15 mouse cellular contexts compared by ENCODE assay signal in the genomic region with DNA sequence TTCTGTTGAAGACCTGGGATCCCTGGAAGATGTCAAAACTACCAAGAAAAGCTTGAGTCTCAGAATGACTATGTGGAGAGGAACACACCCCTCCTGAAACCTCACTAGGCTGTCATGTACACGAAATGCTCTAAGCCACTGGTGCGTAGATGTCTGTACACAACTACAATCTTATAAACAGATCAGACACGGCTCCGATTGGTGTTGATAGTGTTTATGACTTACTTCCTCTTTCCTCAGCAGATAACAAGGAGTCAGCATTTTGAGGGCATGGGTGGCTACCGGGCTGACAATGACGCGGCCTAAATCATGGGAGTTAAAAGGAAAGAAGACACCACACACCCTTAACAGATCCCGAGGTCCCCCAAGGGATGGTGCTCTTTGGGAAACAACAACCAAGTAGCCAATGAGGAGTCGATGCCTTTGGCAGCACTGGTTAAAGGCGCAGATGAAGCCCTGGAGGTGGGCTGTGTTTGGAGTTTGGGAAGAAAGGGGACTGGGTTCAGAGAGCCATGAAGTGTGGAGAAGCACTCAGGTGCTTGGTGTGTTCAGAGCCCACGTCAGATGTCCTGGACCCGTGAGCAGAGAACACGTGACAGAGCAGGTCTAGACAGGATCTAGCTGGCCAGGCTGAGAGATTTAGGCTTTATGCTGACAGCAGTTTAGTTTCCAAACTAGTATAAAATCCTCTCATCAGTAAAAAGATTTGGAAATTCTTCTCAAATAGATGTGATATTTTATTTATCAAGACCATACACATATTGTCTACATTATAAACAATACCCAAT. TPM values are rescaled to one million over a fixed set of nuclear protein-coding genes. Genes with fewer than 3 reads are reported as not detected.
DNase-seq lines count a peak whose midpoint lies in the region; ATAC-seq and TF ChIP-seq lines count a peak whose summit lies in the region.
"Had no signal": no experiment of that assay in that cellular context is flagged by ENCODE, and none has a peak within 500 bp of the region (broad histone marks: within the 10 kb centered on the region; RNA-seq: fewer than 3 reads in every experiment).

No protein-coding gene starts in this region.

- H3K4me3 ChIP-seq in lung, embryonic 14.5 days (ENCODE audit: low read depth, low read length) = no peak overlapping the region
- H3K4me3 ChIP-seq in G1E (ENCODE audit: low read depth, low read length) = no peak overlapping the region; the same call in 1 of the 2 replicates
- H3K4me3 ChIP-seq in limb, embryonic 10.5 days = no peak overlapping the region
- H3K4me3 ChIP-seq: embryonic facial prominence, embryonic 13.5 days; forebrain, embryonic 12.5 days; limb, embryonic 13.5 days had no signal

- no peak overlapping the region for H3K27ac ChIP-seq in lung, embryonic 14.5 days (ENCODE audit: low read depth)
- H3K27ac ChIP-seq in limb, embryonic 10.5 days = no peak overlapping the region
- H3K27ac ChIP-seq: embryonic facial prominence, embryonic 13.5 days; forebrain, embryonic 12.5 days; limb, embryonic 13.5 days had no signal

- ATAC-seq in lung, embryonic 14.5 days (ENCODE audit: insufficient read depth) = no peak
- peak; percentile 59 for ATAC-seq in G1E (ENCODE audit: extremely low read depth, insufficient number of reproducible peaks, low FRiP score, poor library complexity, severe bottlenecking)
- ATAC-seq in hematopoietic stem cell, adult 5-6 weeks (replicated peaks in 1 of 2; ENCODE audit: insufficient read depth in 1 of 2, low FRiP score in 2 of 2, low TSS enrichment in 1 of 2, low read depth in 1 of 2, poor library complexity in 2 of 2, severe bottlenecking in 2 of 2) = peak; percentile 34 to 49; a peak in 2 of 4 replicates
- ATAC-seq: intestine, embryonic 16.5 days had no signal

- no peaks in the 10 kb centered on the region for H3K36me3 ChIP-seq in lung, embryonic 14.5 days (ENCODE audit: insufficient read depth)
- no peaks in the 10 kb centered on the region for H3K36me3 ChIP-seq in G1E (replicated peaks)
- H3K36me3 ChIP-seq in splenic B cell, adult 2 months (ENCODE audit: control insufficient read depth, insufficient read depth, low read length, poor library complexity, severe bottlenecking) = no peaks in the 10 kb centered on the region
- H3K36me3 ChIP-seq in limb, embryonic 10.5 days = no peaks in the 10 kb centered on the region
- H3K36me3 ChIP-seq: embryonic facial prominence, embryonic 13.5 days; forebrain, embryonic 12.5 days; limb, embryonic 13.5 days had no signal

- H3K9me3 ChIP-seq in lung, embryonic 14.5 days (ENCODE audit: low read depth, low read length) = no peaks in the 10 kb centered on the region
- H3K9me3 ChIP-seq in G1E (replicated peaks) = no peaks in the 10 kb centered on the region
- no peaks in the 10 kb centered on the region for H3K9me3 ChIP-seq in limb, embryonic 10.5 days (replicated peaks)
- H3K9me3 ChIP-seq: embryonic facial prominence, embryonic 13.5 days; forebrain, embryonic 12.5 days; limb, embryonic 13.5 days had no signal

- H3K27me3 ChIP-seq in lung, embryonic 14.5 days (ENCODE audit: insufficient read depth, low read length) = no peaks in the 10 kb centered on the region
- H3K27me3 ChIP-seq in G1E (ENCODE audit: insufficient read depth, low read length) = no peaks in the 10 kb centered on the region
- H3K27me3 ChIP-seq in splenic B cell, adult 2 months (ENCODE audit: control insufficient read depth, insufficient read depth, low read length, poor library complexity, severe bottlenecking) = no peaks in the 10 kb centered on the region
- peaks cover 5% of the 10 kb centered on the region; the same call in 1 of the 2 replicates for H3K27me3 ChIP-seq in limb, embryonic 10.5 days (ENCODE audit: low read depth, poor library complexity, severe bottlenecking)

- TF ChIP-seq CTCF in lung, embryonic 14.5 days (IDR thresholded peaks at IDR 0.05; ENCODE audit: low read depth) = no peak
- no peak for TF ChIP-seq CTCF in G1E (IDR thresholded peaks at IDR 0.05; ENCODE audit: low read depth, low read length)

- no peak overlapping the region for H3K4me2 ChIP-seq in lung, embryonic 14.5 days
- H3K4me2 ChIP-seq: embryonic facial prominence, embryonic 13.5 days; forebrain, embryonic 12.5 days; limb, embryonic 13.5 days had no signal

- DNase-seq in lung, embryonic 14.5 days = peak; percentile 2
- DNase-seq in lung, postnatal 4 days = no peak
- DNase-seq in G1E (ENCODE audit: low spot score) = no peak
- DNase-seq in splenic B cell, adult 2 months (ENCODE audit: low read depth, low spot score) = peak; percentile 34
- DNase-seq in cerebellum, adult 18-20 months = no peak
- DNase-seq in limb, embryonic 10.5 days (ENCODE audit: low spot score) = no peak
- DNase-seq: cerebellum, postnatal 25 days; right cerebral cortex, postnatal 14 days; thymus, postnatal 36 days had no signal

- 63% methylated on average over 13 of the region's 13 CpGs for WGBS in lung, embryonic 14.5 days
- WGBS in limb, embryonic 10.5 days = 78% methylated on average over 13 of the region's 13 CpGs

- no peaks in the 10 kb centered on the region for H3K4me1 ChIP-seq in lung, embryonic 14.5 days (ENCODE audit: insufficient read depth)
- H3K4me1 ChIP-seq in G1E (ENCODE audit: insufficient read depth, low read depth, low read length) = peaks cover 78% of the 10 kb centered on the region
- peaks cover under 1% of the 10 kb centered on the region; the same call in 1 of the 2 replicates for H3K4me1 ChIP-seq in limb, embryonic 10.5 days
- H3K4me1 ChIP-seq: embryonic facial prominence, embryonic 13.5 days; forebrain, embryonic 12.5 days; limb, embryonic 13.5 days had no signal

- H3K9ac ChIP-seq in lung, embryonic 14.5 days = no peak overlapping the region
- H3K9ac ChIP-seq: embryonic facial prominence, embryonic 13.5 days; forebrain, embryonic 12.5 days; limb, embryonic 13.5 days had no signal

RNA-seq across cellular contexts. Expression of a gene that starts 17.4 kb away (rescaled TPM):
- 62.4 and 66.4 TPM in 2 replicates for polyA plus RNA-seq in lung, embryonic 14.5 days (2014; fragmentation: Nextera tagmentation; extraction: Ambion mirVana)
- total RNA-seq in G1E (2014; fragmentation: Nextera tagmentation) (222 and 254 TPM in 2 replicates), G1E (2017) (99.4 and 116 TPM in 2 replicates)
- 45.6 and 45.9 TPM in 2 replicates for polyA plus RNA-seq in G1E (2012)
- 136 and 140 TPM in 2 replicates for total RNA-seq in hematopoietic stem cell, adult 5-6 weeks (2017)
- polyA plus RNA-seq in limb, embryonic 10.5 days (2016; fragmentation: Nextera tagmentation; extraction: Ambion mirVana) = 60.0 and 76.1 TPM in 2 replicates

RNA-seq across cellular contexts. Expression of a gene that starts 33.2 kb away (rescaled TPM):
- 0.11 TPM in 1 of 2 replicates, not detected in the other for polyA plus RNA-seq in lung, embryonic 14.5 days (2014; fragmentation: Nextera tagmentation; extraction: Ambion mirVana)
- total RNA-seq in G1E (2014; fragmentation: Nextera tagmentation) (4.6 and 8.2 TPM in 2 replicates), G1E (2017) (0.98 and 1.3 TPM in 2 replicates)
- polyA plus RNA-seq in G1E (2012) = 0.07 TPM in 1 of 2 replicates, not detected in the other
- total RNA-seq in hematopoietic stem cell, adult 5-6 weeks (2017) = 1.7 and 2.2 TPM in 2 replicates
- not detected in 2 replicates for polyA plus RNA-seq in limb, embryonic 10.5 days (2016; fragmentation: Nextera tagmentation; extraction: Ambion mirVana)
- total RNA-seq: heart, postnatal 25 days had no signal
- polyA plus RNA-seq: embryonic facial prominence, embryonic 13.5 days had no signal

RNA-seq across cellular contexts. Expression of a gene that starts 50.6 kb away (rescaled TPM):
- 15.2 and 17.6 TPM in 2 replicates for polyA plus RNA-seq in lung, embryonic 14.5 days (2014; fragmentation: Nextera tagmentation; extraction: Ambion mirVana)
- total RNA-seq in G1E (2014; fragmentation: Nextera tagmentation) (109 and 118 TPM in 2 replicates), G1E (2017) (32.8 and 37.7 TPM in 2 replicates)
- 59.5 and 64.8 TPM in 2 replicates for polyA plus RNA-seq in G1E (2012)
- 29.6 and 37.5 TPM in 2 replicates for total RNA-seq in hematopoietic stem cell, adult 5-6 weeks (2017)
- 8.7 and 9.6 TPM in 2 replicates for polyA plus RNA-seq in limb, embryonic 10.5 days (2016; fragmentation: Nextera tagmentation; extraction: Ambion mirVana)

Comparison
In these comparisons a context has a peak if more than half of its experiments do, and no peak if none do; other contexts are left out.
1. DNase-seq: peak in lung, embryonic 14.5 days (single experiment) and splenic B cell, adult 2 months (single experiment); none in lung, postnatal 4 days (0 of 2), G1E (single experiment), cerebellum, adult 18-20 months (0 of 2) and limb, embryonic 10.5 days (single experiment).